Mouse (Mus musculus): ENCODE results near the gene Mettl8. TPM values are rescaled to one million over a fixed set of nuclear protein-coding genes. Genes with fewer than 3 reads are reported as not detected.

Mettl8 gene
- polyA plus RNA-seq, 1 experiment from 2014 or later, result 13.3 TPM

DNA sequence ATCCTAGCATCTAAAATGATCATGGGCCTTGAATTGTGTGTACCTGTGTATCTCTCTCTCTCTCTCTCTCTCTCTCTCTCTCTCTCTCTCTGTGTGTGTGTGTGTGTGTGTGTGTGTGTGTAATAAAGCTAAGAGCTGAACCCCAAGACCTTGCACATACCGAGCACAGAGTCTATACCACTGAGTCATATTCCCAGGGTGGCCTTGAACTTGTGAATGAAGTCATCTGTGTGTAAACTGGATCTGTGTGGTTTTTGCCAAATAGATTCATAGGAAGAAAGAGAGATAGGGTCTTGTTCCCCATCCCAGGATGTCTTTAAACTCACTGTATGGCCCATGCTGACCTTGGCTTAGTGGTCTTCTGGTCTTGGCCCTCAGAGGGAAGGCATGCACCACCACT is 121.9 kb downstream of the Mettl8 start:
- ATAC-seq (ENCODE audit: low read depth), result no peak
- no peak overlapping the region for H3K4me2 ChIP-seq (ENCODE audit: low read depth, low read length)
- H3K9ac ChIP-seq (replicated peaks; ENCODE audit: low read depth, low read length), result no peak overlapping the region
- H3K4me3 ChIP-seq (ENCODE audit: low read depth, low read length), result no peak overlapping the region
- H3K27me3 ChIP-seq (ENCODE audit: control insufficient read depth, insufficient read depth, low read length), result no peaks in the 10 kb centered on the region
- WGBS, result 92% methylated on average over 1 of the region's 1 CpGs
- H3K36me3 ChIP-seq (ENCODE audit: control insufficient read depth, insufficient read depth, low read length), result no peaks in the 10 kb centered on the region
- no peak overlapping the region for H3K27ac ChIP-seq (ENCODE audit: low read depth, low read length)
- H3K9me3 ChIP-seq (ENCODE audit: control insufficient read depth, low read length), result no peaks in the 10 kb centered on the region
- H3K4me1 ChIP-seq (ENCODE audit: control insufficient read depth, insufficient read depth, low read length), result no peaks in the 10 kb centered on the region

DNA sequence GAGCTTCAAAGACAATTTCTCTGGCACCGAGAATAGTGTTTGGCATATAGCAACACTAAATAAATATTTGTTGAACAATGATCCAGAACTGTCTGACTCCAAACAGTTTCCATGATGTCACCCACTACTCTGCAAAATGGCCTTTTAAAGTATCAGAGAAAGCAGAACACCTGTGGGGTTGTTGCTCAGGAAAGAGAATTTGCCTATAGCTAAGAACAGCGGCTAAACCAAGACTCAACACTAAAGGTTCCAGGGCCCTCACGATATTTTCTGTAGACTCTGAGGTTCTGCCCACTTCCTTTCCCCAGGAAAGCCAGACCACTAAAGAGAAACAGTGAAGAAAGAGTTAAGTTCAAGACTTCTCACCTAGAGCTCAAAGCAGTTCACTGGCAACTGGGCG is 122.4 kb downstream of the Mettl8 start:
- no peaks in the 10 kb centered on the region for H3K27me3 ChIP-seq (ENCODE audit: control insufficient read depth, insufficient read depth, low read length)
- H3K9ac ChIP-seq (replicated peaks; ENCODE audit: low read depth, low read length), result no peak overlapping the region
- 90% methylated on average over 4 of the region's 4 CpGs for WGBS
- no peaks in the 10 kb centered on the region for H3K9me3 ChIP-seq (ENCODE audit: control insufficient read depth, low read length)
- H3K27ac ChIP-seq (ENCODE audit: low read depth, low read length), result no peak overlapping the region
- no peaks in the 10 kb centered on the region for H3K4me1 ChIP-seq (ENCODE audit: control insufficient read depth, insufficient read depth, low read length)
- no peaks in the 10 kb centered on the region for H3K36me3 ChIP-seq (ENCODE audit: control insufficient read depth, insufficient read depth, low read length)
- no peak overlapping the region for H3K4me3 ChIP-seq (ENCODE audit: low read depth, low read length)
- no peak for ATAC-seq (ENCODE audit: low read depth)
- H3K4me2 ChIP-seq (ENCODE audit: low read depth, low read length), result no peak overlapping the region

DNA sequence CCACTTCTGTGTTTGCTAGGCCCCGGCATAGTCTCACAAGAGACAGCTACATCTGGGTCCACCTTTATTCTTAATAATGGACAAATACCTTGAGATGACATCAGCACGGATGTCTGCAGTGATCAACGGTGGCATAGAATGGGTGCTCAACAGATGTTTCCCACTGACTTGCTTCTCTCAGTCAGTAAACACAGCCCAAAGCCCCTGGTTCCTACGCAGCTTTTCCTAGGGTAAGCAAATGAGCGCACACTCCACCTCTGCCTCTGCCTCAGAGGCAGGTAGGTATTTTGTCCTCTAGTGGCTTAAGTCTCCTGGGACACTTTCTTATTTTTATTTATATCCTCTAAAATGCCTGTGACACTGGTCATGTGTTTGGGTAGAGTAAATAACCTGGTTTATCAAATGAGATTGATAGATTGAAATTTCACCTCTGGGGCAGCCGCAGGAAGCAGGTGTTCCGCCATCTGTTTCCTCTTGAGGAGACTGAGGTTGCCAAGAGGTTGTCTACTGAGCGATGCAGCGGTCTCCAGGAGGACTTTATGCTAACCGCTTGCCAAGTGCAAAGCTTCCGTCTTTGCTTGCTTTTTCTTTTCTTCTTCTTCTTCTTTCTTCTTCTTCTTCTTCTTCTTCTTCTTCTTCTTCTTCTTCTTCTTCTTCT is 124.6 kb downstream of the Mettl8 start:
- Histone ChIP-seq H3K9me3 (ENCODE audit: control insufficient read depth, low read length) (no peaks in the 10 kb centered on the region), H3K27me3 (ENCODE audit: control insufficient read depth, insufficient read depth, low read length) (no peaks in the 10 kb centered on the region), H3K4me3 (ENCODE audit: low read depth, low read length) (no peak overlapping the region), H3K9ac (replicated peaks; ENCODE audit: low read depth, low read length) (no peak overlapping the region), H3K4me2 (ENCODE audit: low read depth, low read length) (no peak overlapping the region), H3K27ac (ENCODE audit: low read depth, low read length) (no peak overlapping the region), H3K36me3 (ENCODE audit: control insufficient read depth, insufficient read depth, low read length) (no peaks in the 10 kb centered on the region), H3K4me1 (ENCODE audit: control insufficient read depth, insufficient read depth, low read length) (no peaks in the 10 kb centered on the region)
- no peak for ATAC-seq (ENCODE audit: low read depth)
- WGBS, result 87% methylated on average over 11 of the region's 11 CpGs

DNA sequence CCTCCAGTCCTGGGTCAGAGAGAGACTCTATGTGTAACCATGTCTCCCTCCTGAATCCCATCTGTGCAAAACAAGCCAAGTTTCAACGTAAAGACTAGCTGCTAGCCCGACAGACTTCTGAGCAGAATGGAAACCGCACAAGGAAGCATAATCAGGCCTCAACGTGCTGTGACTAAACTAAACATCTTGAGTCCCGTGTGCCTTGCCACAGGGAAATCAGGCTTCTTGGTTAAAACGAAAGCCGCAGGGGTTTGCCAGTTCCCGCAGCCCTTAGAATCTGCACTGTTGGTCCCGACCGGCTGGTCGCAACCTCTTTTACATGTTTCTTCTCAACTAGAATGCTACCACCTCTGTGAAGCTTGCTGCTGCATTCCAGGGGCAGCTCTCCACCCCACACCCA is 125.7 kb downstream of the Mettl8 start:
- H3K4me3 ChIP-seq (ENCODE audit: low read depth, low read length), result no peak overlapping the region
- H3K27me3 ChIP-seq (ENCODE audit: control insufficient read depth, insufficient read depth, low read length), result no peaks in the 10 kb centered on the region
- no peak overlapping the region for H3K4me2 ChIP-seq (ENCODE audit: low read depth, low read length)
- no peaks in the 10 kb centered on the region for H3K36me3 ChIP-seq (ENCODE audit: control insufficient read depth, insufficient read depth, low read length)
- no peaks in the 10 kb centered on the region for H3K4me1 ChIP-seq (ENCODE audit: control insufficient read depth, insufficient read depth, low read length)
- 84% methylated on average over 11 of the region's 11 CpGs for WGBS
- no peak overlapping the region for H3K27ac ChIP-seq (ENCODE audit: low read depth, low read length)
- no peak for ATAC-seq (ENCODE audit: low read depth)
- H3K9ac ChIP-seq (replicated peaks; ENCODE audit: low read depth, low read length), result no peak overlapping the region
- no peaks in the 10 kb centered on the region for H3K9me3 ChIP-seq (ENCODE audit: control insufficient read depth, low read length)

DNA sequence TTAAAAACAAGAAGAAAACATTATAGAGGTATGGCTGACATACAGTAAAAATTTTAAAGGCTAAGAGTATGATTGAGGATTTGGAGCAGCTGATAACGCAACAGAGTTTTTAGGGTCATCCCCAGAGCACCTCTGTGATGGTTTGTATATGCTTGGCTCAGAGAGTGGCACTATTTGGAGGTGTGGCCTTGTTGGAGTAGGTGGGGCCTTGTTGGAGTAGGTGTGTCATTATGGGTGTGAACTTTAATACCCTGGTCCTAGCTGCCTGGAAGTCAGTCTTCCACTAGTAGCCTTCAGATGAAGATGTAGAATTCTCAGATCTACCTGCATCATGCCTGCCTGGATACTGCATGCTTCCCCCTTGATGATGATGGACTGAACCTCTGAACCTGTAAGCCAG is 131.3 kb downstream of the Mettl8 start:
- 97% methylated on average over 1 of the region's 1 CpGs for WGBS
- no peak for ATAC-seq (ENCODE audit: low read depth)

DNA sequence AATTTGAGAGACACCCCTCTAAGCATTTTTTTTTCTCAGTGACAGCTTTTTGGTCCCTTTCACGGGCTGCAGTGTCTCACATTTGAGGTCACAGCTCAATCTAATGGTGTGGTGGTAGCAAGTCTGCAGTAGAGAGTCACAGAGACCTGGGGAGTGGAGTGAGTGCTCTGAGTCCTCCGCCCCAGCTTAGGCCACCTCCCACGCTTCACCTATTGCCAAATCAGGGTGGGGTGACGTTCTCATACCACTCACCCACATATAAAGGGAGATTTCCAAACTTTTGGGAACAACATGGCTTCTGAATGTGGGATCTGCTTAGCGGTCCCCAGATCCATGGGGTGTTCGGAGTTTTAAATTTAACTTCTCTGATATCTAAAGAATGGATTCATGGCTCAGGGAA is 132.6 kb downstream of the Mettl8 start:
- no peak for ATAC-seq (ENCODE audit: low read depth)
- WGBS, result 79% methylated on average over 6 of the region's 6 CpGs
- Histone ChIP-seq H3K36me3 (ENCODE audit: control insufficient read depth, insufficient read depth, low read length) (no peaks in the 10 kb centered on the region), H3K4me3 (ENCODE audit: low read depth, low read length) (no peak overlapping the region), H3K4me2 (ENCODE audit: low read depth, low read length) (no peak overlapping the region), H3K9ac (replicated peaks; ENCODE audit: low read depth, low read length) (no peak overlapping the region), H3K27me3 (ENCODE audit: control insufficient read depth, insufficient read depth, low read length) (no peaks in the 10 kb centered on the region), H3K4me1 (ENCODE audit: control insufficient read depth, insufficient read depth, low read length) (no peaks in the 10 kb centered on the region), H3K9me3 (ENCODE audit: control insufficient read depth, low read length) (no peaks in the 10 kb centered on the region), H3K27ac (ENCODE audit: low read depth, low read length) (no peak overlapping the region)

More for the DNA sequence above, 131.3 kb downstream of the Mettl8 start:
- no peaks in the 10 kb centered on the region for H3K9me3 ChIP-seq (ENCODE audit: control insufficient read depth, low read length)
- H3K4me2 ChIP-seq (ENCODE audit: low read depth, low read length), result no peak overlapping the region
- H3K27me3 ChIP-seq (ENCODE audit: control insufficient read depth, insufficient read depth, low read length), result no peaks in the 10 kb centered on the region
- no peaks in the 10 kb centered on the region for H3K4me1 ChIP-seq (ENCODE audit: control insufficient read depth, insufficient read depth, low read length)
- H3K36me3 ChIP-seq (ENCODE audit: control insufficient read depth, insufficient read depth, low read length), result no peaks in the 10 kb centered on the region
- no peak overlapping the region for H3K27ac ChIP-seq (ENCODE audit: low read depth, low read length)
- H3K9ac ChIP-seq (replicated peaks; ENCODE audit: low read depth, low read length), result no peak overlapping the region
- no peak overlapping the region for H3K4me3 ChIP-seq (ENCODE audit: low read depth, low read length)

DNA sequence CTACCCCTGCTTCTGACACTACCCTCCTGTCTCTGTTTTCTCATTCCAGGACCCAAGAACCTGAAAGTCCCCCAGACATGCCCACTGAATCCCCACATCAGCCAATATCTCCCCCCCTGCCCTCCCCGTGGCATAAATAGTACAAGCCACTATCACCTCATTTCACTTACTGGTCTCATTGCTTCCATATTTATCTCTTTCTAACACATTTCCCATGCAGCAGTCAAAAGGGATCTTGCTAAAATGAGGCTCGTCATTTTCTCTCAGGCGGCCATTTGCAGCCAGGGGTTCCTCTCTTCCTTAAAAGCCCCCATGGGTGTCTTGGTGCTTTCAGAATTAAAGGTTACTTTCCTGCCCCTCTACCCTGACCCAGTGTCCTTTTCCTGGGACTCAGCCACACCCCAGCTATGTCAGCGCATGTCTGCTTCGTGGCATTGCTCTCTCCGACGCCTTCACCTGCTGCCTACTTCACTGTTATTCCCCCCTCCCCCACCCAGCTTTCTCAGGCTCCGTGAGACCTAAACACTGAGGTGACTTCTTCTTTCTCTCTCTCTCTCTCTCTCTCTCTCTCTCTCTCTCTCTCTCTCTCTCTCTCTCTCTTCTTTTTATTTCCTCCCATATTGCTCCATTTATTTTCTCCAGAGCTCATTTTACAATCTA is 134.3 kb downstream of the Mettl8 start:
- H3K27ac ChIP-seq (ENCODE audit: low read depth, low read length), result no peak overlapping the region
- no peaks in the 10 kb centered on the region for H3K27me3 ChIP-seq (ENCODE audit: control insufficient read depth, insufficient read depth, low read length)
- H3K9me3 ChIP-seq (ENCODE audit: control insufficient read depth, low read length), result no peaks in the 10 kb centered on the region
- H3K4me3 ChIP-seq (ENCODE audit: low read depth, low read length), result no peak overlapping the region
- H3K9ac ChIP-seq (replicated peaks; ENCODE audit: low read depth, low read length), result no peak overlapping the region
- WGBS, result 50% methylated on average over 8 of the region's 8 CpGs
- H3K36me3 ChIP-seq (ENCODE audit: control insufficient read depth, insufficient read depth, low read length), result no peaks in the 10 kb centered on the region
- no peak for ATAC-seq (ENCODE audit: low read depth)
- no peak overlapping the region for H3K4me2 ChIP-seq (ENCODE audit: low read depth, low read length)
- no peaks in the 10 kb centered on the region for H3K4me1 ChIP-seq (ENCODE audit: control insufficient read depth, insufficient read depth, low read length)

DNA sequence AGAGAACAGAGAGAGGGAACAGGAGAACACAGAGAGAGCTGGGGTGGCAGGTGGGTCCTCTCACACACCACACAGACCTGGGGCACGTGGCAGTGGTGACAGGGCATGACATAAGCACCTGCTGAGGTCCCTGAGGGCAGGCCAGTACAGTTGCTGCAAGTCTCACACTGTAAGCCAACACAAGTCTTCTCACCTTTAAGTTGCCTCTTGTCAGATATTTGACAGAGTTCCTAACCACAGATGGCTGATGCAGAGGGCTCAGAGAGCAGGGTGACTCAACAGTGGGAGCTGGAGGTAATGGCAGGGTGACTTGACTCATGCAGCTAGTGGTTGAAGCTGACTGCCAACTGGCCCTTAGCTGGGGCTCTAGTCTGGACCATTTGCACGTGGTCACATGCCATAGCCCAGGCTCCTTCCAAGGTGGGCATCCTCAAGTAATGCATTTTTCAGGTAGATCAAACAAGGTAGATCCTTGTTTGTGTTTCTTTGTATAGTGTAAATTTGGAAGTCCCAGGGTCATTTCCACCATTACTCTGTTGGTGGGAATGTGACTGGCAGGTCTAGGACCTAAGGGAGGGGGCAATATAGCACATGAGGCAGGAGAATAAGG is 135.4 kb downstream of the Mettl8 start:
- Histone ChIP-seq H3K36me3 (ENCODE audit: control insufficient read depth, insufficient read depth, low read length) (no peaks in the 10 kb centered on the region), H3K9ac (replicated peaks; ENCODE audit: low read depth, low read length) (no peak overlapping the region), H3K9me3 (ENCODE audit: control insufficient read depth, low read length) (no peaks in the 10 kb centered on the region), H3K4me3 (ENCODE audit: low read depth, low read length) (no peak overlapping the region), H3K4me2 (ENCODE audit: low read depth, low read length) (no peak overlapping the region), H3K27me3 (ENCODE audit: control insufficient read depth, insufficient read depth, low read length) (no peaks in the 10 kb centered on the region), H3K4me1 (ENCODE audit: control insufficient read depth, insufficient read depth, low read length) (no peaks in the 10 kb centered on the region), H3K27ac (ENCODE audit: low read depth, low read length) (no peak overlapping the region)
- 51% methylated on average over 2 of the region's 2 CpGs for WGBS
- ATAC-seq (ENCODE audit: low read depth), result no peak

DNA sequence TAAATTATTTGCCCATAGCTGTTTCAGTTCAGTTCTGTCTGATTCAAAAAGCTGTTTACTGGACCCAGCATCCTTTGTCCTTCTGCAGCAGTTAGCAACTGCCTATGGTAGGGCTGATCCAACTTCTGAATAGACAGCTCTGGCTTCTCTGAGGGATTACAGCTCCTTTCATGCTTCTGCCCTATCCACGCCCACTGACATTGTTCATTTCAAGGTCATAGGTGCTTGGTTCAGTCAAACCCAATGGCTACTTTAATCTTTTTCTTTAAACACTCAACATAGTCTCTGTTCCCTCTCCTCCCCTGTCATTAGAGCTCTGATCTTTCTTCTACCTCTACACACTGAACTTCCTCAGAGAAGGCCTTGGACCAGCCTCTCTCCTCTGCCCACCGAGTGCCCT is 136.9 kb downstream of the Mettl8 start:
- Histone ChIP-seq H3K4me3 (ENCODE audit: low read depth, low read length) (no peak overlapping the region), H3K27ac (ENCODE audit: low read depth, low read length) (no peak overlapping the region), H3K4me1 (ENCODE audit: control insufficient read depth, insufficient read depth, low read length) (no peaks in the 10 kb centered on the region), H3K9me3 (ENCODE audit: control insufficient read depth, low read length) (no peaks in the 10 kb centered on the region), H3K36me3 (ENCODE audit: control insufficient read depth, insufficient read depth, low read length) (no peaks in the 10 kb centered on the region), H3K4me2 (ENCODE audit: low read depth, low read length) (no peak overlapping the region), H3K9ac (replicated peaks; ENCODE audit: low read depth, low read length) (no peak overlapping the region), H3K27me3 (ENCODE audit: control insufficient read depth, insufficient read depth, low read length) (no peaks in the 10 kb centered on the region)
- 70% methylated on average over 2 of the region's 2 CpGs for WGBS
- no peak for ATAC-seq (ENCODE audit: low read depth)

All from neural tube, embryonic 14.5 days (tissue).